In the genomic region with DNA sequence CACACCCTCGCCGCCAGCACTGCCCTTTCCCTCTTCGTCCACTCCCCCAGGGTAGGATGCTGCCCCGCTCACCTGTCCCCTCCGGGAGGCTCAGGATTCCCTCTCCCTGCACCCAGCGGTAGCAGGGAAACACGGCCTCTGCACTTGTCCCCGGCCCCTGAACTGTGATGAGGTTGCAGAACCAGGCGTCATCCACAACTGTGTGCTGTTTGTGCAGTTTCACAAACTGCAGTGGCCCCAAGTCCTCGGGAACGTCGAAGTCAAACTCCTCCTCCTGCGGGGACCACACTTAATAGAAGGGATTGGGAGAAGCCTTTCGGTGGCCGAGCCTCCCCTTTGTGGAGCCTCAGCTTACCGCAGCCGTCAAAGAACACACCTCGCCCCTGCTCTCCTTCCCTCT, we compare ENCODE assay signal across 9 mouse cellular contexts. TPM values are rescaled to one million over a fixed set of nuclear protein-coding genes. Genes with fewer than 3 reads are reported as not detected.
DNase-seq lines count a peak whose midpoint lies in the region; ATAC-seq lines count a peak whose summit lies in the region.
"Had no signal": no experiment of that assay in that cellular context is flagged by ENCODE, and none has a peak within 500 bp of the region (broad histone marks: within the 10 kb centered on the region; RNA-seq: fewer than 3 reads in every experiment).

No protein-coding gene starts in this region.

- H3K9me3 ChIP-seq in heart, embryonic 10.5 days: no peaks in the 10 kb centered on the region
- no peaks in the 10 kb centered on the region for H3K9me3 ChIP-seq in hindbrain, embryonic 14.5 days (ENCODE audit: control insufficient read depth, low read length)
- H3K9me3 ChIP-seq in midbrain, embryonic 13.5 days: no peaks in the 10 kb centered on the region

- 10% methylated on average over 18 of the region's 18 CpGs for WGBS in heart, embryonic 10.5 days
- WGBS in hindbrain, embryonic 14.5 days: 4% methylated on average over 18 of the region's 18 CpGs
- 6% methylated on average over 18 of the region's 18 CpGs for WGBS in midbrain, embryonic 13.5 days

- no peak for DNase-seq in heart, embryonic 10.5 days (ENCODE audit: low spot score)
- no peak for DNase-seq in heart, adult 9 months (ENCODE audit: low spot score in 2 of 2)
- DNase-seq in ZHBTc4 (ENCODE audit: low read depth, low spot score) (peak; percentile 18), adipocyte (ENCODE audit: low spot score) (no peak)
- no peak for DNase-seq in hindbrain, embryonic 14.5 days (ENCODE audit: low spot score)
- no peak for DNase-seq in embryo, embryonic 10 days (ENCODE audit: low spot score)
- DNase-seq in gastrocnemius, postnatal 10 days: no peak

- peaks cover 65% of the 10 kb centered on the region for H3K27me3 ChIP-seq in heart, embryonic 10.5 days (ENCODE audit: insufficient read depth, poor library complexity, severe bottlenecking)
- H3K27me3 ChIP-seq in hindbrain, embryonic 14.5 days (ENCODE audit: control insufficient read depth, insufficient read depth, low read length): peaks cover 46% of the 10 kb centered on the region
- peaks cover 57% of the 10 kb centered on the region for H3K27me3 ChIP-seq in midbrain, embryonic 13.5 days

- no peaks in the 10 kb centered on the region for H3K36me3 ChIP-seq in heart, embryonic 10.5 days
- H3K36me3 ChIP-seq in hindbrain, embryonic 14.5 days (replicated peaks; ENCODE audit: control insufficient read depth, insufficient read depth): no peaks in the 10 kb centered on the region
- H3K36me3 ChIP-seq in midbrain, embryonic 13.5 days: no peaks in the 10 kb centered on the region

- H3K4me3 ChIP-seq in heart, embryonic 10.5 days: peak overlapping the region; percentile 56
- 0 out of 2 replicates have a peak overlapping the region, but pooled peaks have one; percentile 13 for H3K4me3 ChIP-seq in hindbrain, embryonic 14.5 days (replicated peaks; ENCODE audit: low read length)
- H3K4me3 ChIP-seq in midbrain, embryonic 13.5 days (replicated peaks): peak overlapping the region; percentile 23

- no peak overlapping the region for H3K27ac ChIP-seq in heart, embryonic 10.5 days
- H3K27ac ChIP-seq in hindbrain, embryonic 14.5 days: no peak overlapping the region
- no peak overlapping the region for H3K27ac ChIP-seq in midbrain, embryonic 13.5 days

- H3K9ac ChIP-seq in hindbrain, embryonic 14.5 days: no peak overlapping the region
- H3K9ac ChIP-seq in midbrain, embryonic 13.5 days (replicated peaks): no peak overlapping the region

- peaks cover 14% of the 10 kb centered on the region for H3K4me1 ChIP-seq in heart, embryonic 10.5 days
- 0 out of 2 replicates have a peak, but pooled peaks cover 8% of the 10 kb centered on the region for H3K4me1 ChIP-seq in hindbrain, embryonic 14.5 days (replicated peaks; ENCODE audit: control insufficient read depth, insufficient read depth, low read length)
- H3K4me1 ChIP-seq in midbrain, embryonic 13.5 days (replicated peaks): peaks cover 11% of the 10 kb centered on the region

- no peak for ATAC-seq in hindbrain, embryonic 14.5 days (ENCODE audit: low FRiP score)
- ATAC-seq in midbrain, embryonic 13.5 days: no peak

- peak overlapping the region; percentile 33 for H3K4me2 ChIP-seq in hindbrain, embryonic 14.5 days (replicated peaks)
- H3K4me2 ChIP-seq in midbrain, embryonic 13.5 days (replicated peaks): peak overlapping the region; percentile 37; the same call in 1 of the 2 replicates

RNA-seq across cellular contexts. Expression of a gene that starts 0.8 kb away (rescaled TPM):
- polyA plus RNA-seq in heart, embryonic 10.5 days (2016; fragmentation: Nextera tagmentation; extraction: Ambion mirVana): 3.9 and 5.0 TPM in 2 replicates
- 1.7 and 2.1 TPM in 2 replicates for polyA plus RNA-seq in hindbrain, embryonic 14.5 days (2014; fragmentation: Nextera tagmentation; extraction: Ambion mirVana)
- polyA plus RNA-seq in midbrain, embryonic 13.5 days (2015; fragmentation: Nextera tagmentation; extraction: Ambion mirVana): 0.57 and 1.2 TPM in 2 replicates
- 1 to 10 TPM in 1 of 2 experiments, under 1 TPM in 1; 0.94 to 1.7 TPM for total RNA-seq in gastrocnemius, postnatal 10 days (2021)
- total RNA-seq: CH12.LX had no signal

RNA-seq across cellular contexts. Expression of a gene that starts 14.7 kb away (rescaled TPM):
- 126 and 165 TPM in 2 replicates for polyA plus RNA-seq in heart, embryonic 10.5 days (2016; fragmentation: Nextera tagmentation; extraction: Ambion mirVana)
- polyA plus RNA-seq in hindbrain, embryonic 14.5 days (2014; fragmentation: Nextera tagmentation; extraction: Ambion mirVana): 342 and 388 TPM in 2 replicates
- 289 and 304 TPM in 2 replicates for polyA plus RNA-seq in midbrain, embryonic 13.5 days (2015; fragmentation: Nextera tagmentation; extraction: Ambion mirVana)
- 10 to 100 TPM; 91.1 to 93.0 TPM for total RNA-seq in gastrocnemius, postnatal 10 days (2021)

RNA-seq across cellular contexts. Expression of a gene that starts 14.7 kb away (rescaled TPM):
- polyA plus RNA-seq in heart, embryonic 10.5 days (2016; fragmentation: Nextera tagmentation; extraction: Ambion mirVana): 6.5 and 8.7 TPM in 2 replicates
- polyA plus RNA-seq in hindbrain, embryonic 14.5 days (2014; fragmentation: Nextera tagmentation; extraction: Ambion mirVana): 12.6 and 15.9 TPM in 2 replicates
- polyA plus RNA-seq in midbrain, embryonic 13.5 days (2015; fragmentation: Nextera tagmentation; extraction: Ambion mirVana): 15.0 and 15.8 TPM in 2 replicates
- 1 to 10 TPM; 2.8 to 3.8 TPM for total RNA-seq in gastrocnemius, postnatal 10 days (2021)

RNA-seq across cellular contexts. Expression of a gene that starts 16.6 kb away (rescaled TPM):
- polyA plus RNA-seq in heart, embryonic 10.5 days (2016; fragmentation: Nextera tagmentation; extraction: Ambion mirVana): 142 and 153 TPM in 2 replicates
- 155 and 161 TPM in 2 replicates for polyA plus RNA-seq in hindbrain, embryonic 14.5 days (2014; fragmentation: Nextera tagmentation; extraction: Ambion mirVana)
- 193 and 201 TPM in 2 replicates for polyA plus RNA-seq in midbrain, embryonic 13.5 days (2015; fragmentation: Nextera tagmentation; extraction: Ambion mirVana)
- total RNA-seq in gastrocnemius, postnatal 10 days (2021): 10 to 100 TPM; 46.0 to 51.4 TPM

RNA-seq across cellular contexts. Expression of a gene that starts 24.7 kb away (rescaled TPM):
- polyA plus RNA-seq in heart, embryonic 10.5 days (2016; fragmentation: Nextera tagmentation; extraction: Ambion mirVana): 10.7 and 15.0 TPM in 2 replicates
- 5.0 and 5.2 TPM in 2 replicates for polyA plus RNA-seq in hindbrain, embryonic 14.5 days (2014; fragmentation: Nextera tagmentation; extraction: Ambion mirVana)
- 3.9 and 4.3 TPM in 2 replicates for polyA plus RNA-seq in midbrain, embryonic 13.5 days (2015; fragmentation: Nextera tagmentation; extraction: Ambion mirVana)
- total RNA-seq in gastrocnemius, postnatal 10 days (2021): 10 to 100 TPM; 12.6 to 21.5 TPM
